18 mouse cellular contexts compared by ENCODE assay signal in genomic region chr1:185343422-185343821, GRCm38 (mm10). TPM values are rescaled to one million over a fixed set of nuclear protein-coding genes. Genes with fewer than 3 reads are reported as not detected.
DNase-seq lines count a peak whose midpoint lies in the region; ATAC-seq and TF ChIP-seq lines count a peak whose summit lies in the region.
"Had no signal": no experiment of that assay in that cellular context is flagged by ENCODE, and none has a peak within 500 bp of the region (broad histone marks: within the 10 kb centered on the region; RNA-seq: fewer than 3 reads in every experiment).

No protein-coding gene starts in this region.

- H3K79me2 ChIP-seq in C2C12 (ENCODE audit: control insufficient read depth, insufficient read depth): no peaks in the 10 kb centered on the region

- no peak overlapping the region for H3ac ChIP-seq in C2C12 (ENCODE audit: control insufficient read depth, insufficient read length, low read depth)

- H3K4me3 ChIP-seq in layer of hippocampus, adult 2 months: no peak overlapping the region
- H3K4me3 ChIP-seq in C2C12 (ENCODE audit: insufficient read depth, poor library complexity, severe bottlenecking): no peak overlapping the region
- H3K4me3 ChIP-seq: left cerebral cortex, adult 2 months; limb, embryonic 15.5 days; megakaryocyte, embryonic 14.5 days had no signal

- H3K36me3 ChIP-seq in C2C12 (ENCODE audit: control insufficient read depth, insufficient read depth): peaks cover 19% of the 10 kb centered on the region

- H3K27me3 ChIP-seq in C2C12 (ENCODE audit: control insufficient read depth, insufficient read depth, insufficient read length): no peaks in the 10 kb centered on the region
- H3K27me3 ChIP-seq: limb, embryonic 15.5 days; megakaryocyte, embryonic 14.5 days had no signal

- peak; percentile 40 for TF ChIP-seq CTCF in layer of hippocampus, adult 2 months (conservative IDR thresholded peaks at IDR 0.05)
- peak; percentile 1 for TF ChIP-seq CTCF in C2C12 (IDR thresholded peaks at IDR 0.05; ENCODE audit: control insufficient read depth, insufficient read depth, insufficient read length)

- H3K79me3 ChIP-seq in C2C12 (ENCODE audit: low read depth): no peaks in the 10 kb centered on the region

- no peak overlapping the region for H3K27ac ChIP-seq in layer of hippocampus, adult 2 months
- H3K27ac ChIP-seq: left cerebral cortex, adult 2 months; limb, embryonic 15.5 days had no signal

- peak; percentile 62 for ATAC-seq in megakaryocyte, adult 5-6 weeks (ENCODE audit: poor library complexity, severe bottlenecking)
- ATAC-seq: forebrain, embryonic 16.5 days; inflammation-experienced regulatory T-cells, adult 6 months had no signal

- peak; percentile 25 for DNase-seq in embryo, embryonic 10 days (ENCODE audit: low spot score)
- DNase-seq in embryo, embryonic 11 days: no peak
- DNase-seq in layer of hippocampus, adult 2 months (ENCODE audit: low spot score in 2 of 2): no peak
- DNase-seq in layer of hippocampus, postnatal 25 days (ENCODE audit: extremely low spot score in 1 of 2, low spot score in 1 of 2): no peak
- no peak for DNase-seq in cerebellum, postnatal 25 days
- no peak for DNase-seq in frontal cortex, postnatal 36 days (ENCODE audit: low spot score in 2 of 2)
- DNase-seq: B cell, adult 2 months; cerebellum, postnatal 36 days; heart, postnatal 10 days; kidney, postnatal 25 days; right cerebral cortex, postnatal 4 days had no signal

TF ChIP-seq in C2C12, 6 proteins besides CTCF, POLR2A, EP300 and RAD21:
- TF ChIP-seq FOSL1 (IDR thresholded peaks at IDR 0.05; ENCODE audit: insufficient read depth, low read length, poor library complexity, severe bottlenecking) (no peak), CEBPB (IDR thresholded peaks at IDR 0.05; ENCODE audit: low read depth) (no peak), USF1 (IDR thresholded peaks at IDR 0.05; ENCODE audit: low read depth) (no peak), MYOG (IDR thresholded peaks at IDR 0.05; ENCODE audit: control insufficient read depth, extremely low read depth, insufficient read length) (no peak), MYOD1 (IDR thresholded peaks at IDR 0.05; ENCODE audit: control insufficient read depth, insufficient read length, low read depth) (no peak), MAX (IDR thresholded peaks at IDR 0.05) (no peak)

RNA-seq across cellular contexts. Expression of gene Bpnt1, which starts 11.5 kb away (rescaled TPM):
- 10 to 100 TPM; 65.2 to 74.8 TPM for total RNA-seq in layer of hippocampus, adult 2 months (2021)
- 10 to 100 TPM; 69.0 to 75.9 TPM for total RNA-seq in layer of hippocampus, postnatal 25 days (2021)
- polyA plus RNA-seq in C2C12 (2012; fragmentation: generic; extraction: Trizol): 37.2 TPM
- 8.4 and 9.8 TPM in 2 replicates for total RNA-seq in megakaryocyte, adult 5-6 weeks (2015)
- total RNA-seq in megakaryocyte, adult 5-6 weeks (2017): 19.4 and 29.0 TPM in 2 replicates

RNA-seq across cellular contexts. Expression of gene Iars2, which starts 14.2 kb away (rescaled TPM):
- total RNA-seq in layer of hippocampus, adult 2 months (2021): 10 to 100 TPM; 29.9 to 34.3 TPM
- 10 to 100 TPM; 33.3 to 34.5 TPM for total RNA-seq in layer of hippocampus, postnatal 25 days (2021)
- polyA plus RNA-seq in C2C12 (2012; fragmentation: generic; extraction: Trizol): 18.4 TPM
- 20.7 and 23.0 TPM in 2 replicates for total RNA-seq in megakaryocyte, adult 5-6 weeks (2015)
- 26.4 and 27.6 TPM in 2 replicates for total RNA-seq in megakaryocyte, adult 5-6 weeks (2017)

RNA-seq across cellular contexts. Expression of gene Eprs, which starts 19.4 kb away (rescaled TPM):
- total RNA-seq in layer of hippocampus, adult 2 months (2021): 10 to 100 TPM; 65.2 to 69.5 TPM
- total RNA-seq in layer of hippocampus, postnatal 25 days (2021): 10 to 100 TPM; 66.1 to 72.9 TPM
- 44.2 TPM for polyA plus RNA-seq in C2C12 (2012; fragmentation: generic; extraction: Trizol)
- 31.7 and 33.6 TPM in 2 replicates for total RNA-seq in megakaryocyte, adult 5-6 weeks (2015)
- total RNA-seq in megakaryocyte, adult 5-6 weeks (2017): 68.0 and 69.3 TPM in 2 replicates
